Mouse (Mus musculus): ENCODE measurements around the gene Nup155. TPM values are rescaled to one million over a fixed set of nuclear protein-coding genes. Genes with fewer than 3 reads are reported as not detected.
A peak's percentile ranks its signal among the peaks of the same experiment; 100 is the strongest.
"Not testable (repeated sequence)": the region's sequence is repeated elsewhere in the genome, so short reads cannot be mapped to it uniquely, and the experiment has no call there.

Gene Nup155
- polyA plus RNA-seq, 1 experiment from 2014 or later: 7.4 TPM

GRCm38 (mm10) chr15:8098774-8099749, 10.0 kb upstream of the Nup155 start, which contains the start of gene Wdr70:
Gene Wdr70, minus strand, starts transcription at chr15:8099209.
- Histone ChIP-seq H3K36me3 (ENCODE audit: control insufficient read depth, insufficient read depth, low read length) (0 out of 2 replicates have a peak, but pooled peaks cover 3% of the 10 kb centered on the region), H3K27me3 (replicated peaks; ENCODE audit: control insufficient read depth, insufficient read depth, low read length) (no peaks in the 10 kb centered on the region), H3K9ac (ENCODE audit: low read depth, low read length) (peak within 1 kb of the TSS; percentile 85), H3K4me3 (ENCODE audit: low read length) (peak within 1 kb of the TSS; percentile 89), H3K9me3 (ENCODE audit: control insufficient read depth, low read length) (no peaks in the 10 kb centered on the region), H3K27ac (ENCODE audit: low read depth, low read length) (peak within 1 kb of the TSS; percentile 63; the same call in 1 of the 2 replicates), H3K4me2 (ENCODE audit: low read length) (peak within 1 kb of the TSS; percentile 64), H3K4me1 (ENCODE audit: control insufficient read depth, insufficient read depth, low read depth, low read length) (peaks cover 4% of the 10 kb centered on the region)
- ATAC-seq: peak; percentile 97
- WGBS: 3% methylated on average over 55 of the region's 56 CpGs

GRCm38 (mm10) chr15:8101975-8102542, 7.0 kb upstream of the Nup155 start:
- H3K4me1 ChIP-seq (ENCODE audit: control insufficient read depth, insufficient read depth, low read depth, low read length); ATAC-seq; H3K9me3 ChIP-seq (ENCODE audit: control insufficient read depth, low read length); H3K4me3 ChIP-seq (ENCODE audit: low read length); H3K27me3 ChIP-seq (replicated peaks; ENCODE audit: control insufficient read depth, insufficient read depth, low read length); H3K4me2 ChIP-seq (ENCODE audit: low read length); H3K36me3 ChIP-seq (ENCODE audit: control insufficient read depth, insufficient read depth, low read length); H3K27ac ChIP-seq (ENCODE audit: low read depth, low read length); H3K9ac ChIP-seq (ENCODE audit: low read depth, low read length): not testable (repeated sequence)
- 87% methylated on average over 13 of the region's 15 CpGs for WGBS

- peak overlapping the region; percentile 85 for H3K4me3 ChIP-seq (ENCODE audit: low read length)
- H3K27ac ChIP-seq (ENCODE audit: low read depth, low read length): peak overlapping the region; percentile 76
- H3K4me2 ChIP-seq (ENCODE audit: low read length): peak overlapping the region; percentile 59
- 65% methylated on average over 19 of the region's 19 CpGs for WGBS
- H3K9ac ChIP-seq (ENCODE audit: low read depth, low read length): peak overlapping the region; percentile 71
- no peaks in the 10 kb centered on the region for H3K27me3 ChIP-seq (replicated peaks; ENCODE audit: control insufficient read depth, insufficient read depth, low read length)
- no peaks in the 10 kb centered on the region for H3K36me3 ChIP-seq (ENCODE audit: control insufficient read depth, insufficient read depth, low read length)
- H3K4me1 ChIP-seq (ENCODE audit: control insufficient read depth, insufficient read depth, low read depth, low read length): peaks cover 20% of the 10 kb centered on the region
- no peaks in the 10 kb centered on the region for H3K9me3 ChIP-seq (ENCODE audit: control insufficient read depth, low read length)
- ATAC-seq: peak; percentile 31
Observed at GRCm38 (mm10) chr15:8108360-8108965, 610 bp upstream of the Nup155 start.

GRCm38 (mm10) chr15:8109782-8110181, 709 bp downstream of the Nup155 start:
- Histone ChIP-seq H3K4me3 (ENCODE audit: low read length) (peak overlapping the region; percentile 85), H3K36me3 (ENCODE audit: control insufficient read depth, insufficient read depth, low read length) (peaks cover 6% of the 10 kb centered on the region; the same call in 1 of the 2 replicates), H3K27me3 (replicated peaks; ENCODE audit: control insufficient read depth, insufficient read depth, low read length) (no peaks in the 10 kb centered on the region), H3K4me1 (ENCODE audit: control insufficient read depth, insufficient read depth, low read depth, low read length) (peaks cover 20% of the 10 kb centered on the region), H3K27ac (ENCODE audit: low read depth, low read length) (no peak overlapping the region), H3K9ac (ENCODE audit: low read depth, low read length) (peak overlapping the region; percentile 77), H3K4me2 (ENCODE audit: low read length) (peak overlapping the region; percentile 89), H3K9me3 (ENCODE audit: control insufficient read depth, low read length) (no peaks in the 10 kb centered on the region)
- 7% methylated on average over 8 of the region's 8 CpGs for WGBS
- no peak for ATAC-seq

GRCm38 (mm10) chr15:8129281-8129680, 20.2 kb downstream of the Nup155 start:
- no peak overlapping the region for H3K4me3 ChIP-seq (ENCODE audit: low read length)
- no peaks in the 10 kb centered on the region for H3K27me3 ChIP-seq (replicated peaks; ENCODE audit: control insufficient read depth, insufficient read depth, low read length)
- no peak overlapping the region for H3K4me2 ChIP-seq (ENCODE audit: low read length)
- no peak for ATAC-seq
- H3K9ac ChIP-seq (ENCODE audit: low read depth, low read length): no peak overlapping the region
- no peaks in the 10 kb centered on the region for H3K4me1 ChIP-seq (ENCODE audit: control insufficient read depth, insufficient read depth, low read depth, low read length)
- 79% methylated on average over 1 of the region's 1 CpGs for WGBS
- peaks cover 41% of the 10 kb centered on the region for H3K36me3 ChIP-seq (ENCODE audit: control insufficient read depth, insufficient read depth, low read length)
- no peak overlapping the region for H3K27ac ChIP-seq (ENCODE audit: low read depth, low read length)
- H3K9me3 ChIP-seq (ENCODE audit: control insufficient read depth, low read length): no peaks in the 10 kb centered on the region

GRCm38 (mm10) chr15:8131268-8131667, 22.2 kb downstream of the Nup155 start:
- H3K4me2 ChIP-seq (ENCODE audit: low read length): no peak overlapping the region
- WGBS: 96% methylated on average over 3 of the region's 3 CpGs

GRCm38 (mm10) chr15:8131761-8132160, 22.7 kb downstream of the Nup155 start:
- peaks cover 46% of the 10 kb centered on the region for H3K36me3 ChIP-seq (ENCODE audit: control insufficient read depth, insufficient read depth, low read length)

More at GRCm38 (mm10) chr15:8131268-8131667, 22.2 kb downstream of the Nup155 start:
- peaks cover 47% of the 10 kb centered on the region for H3K36me3 ChIP-seq (ENCODE audit: control insufficient read depth, insufficient read depth, low read length)
- no peak overlapping the region for H3K9ac ChIP-seq (ENCODE audit: low read depth, low read length)
- no peaks in the 10 kb centered on the region for H3K27me3 ChIP-seq (replicated peaks; ENCODE audit: control insufficient read depth, insufficient read depth, low read length)
- H3K4me1 ChIP-seq (ENCODE audit: control insufficient read depth, insufficient read depth, low read depth, low read length): no peaks in the 10 kb centered on the region
- H3K27ac ChIP-seq (ENCODE audit: low read depth, low read length): no peak overlapping the region
- H3K9me3 ChIP-seq (ENCODE audit: control insufficient read depth, low read length): no peaks in the 10 kb centered on the region
- no peak overlapping the region for H3K4me3 ChIP-seq (ENCODE audit: low read length)
- ATAC-seq: no peak

GRCm38 (mm10) chr15:8135606-8136005, 26.5 kb downstream of the Nup155 start:
- H3K9ac ChIP-seq (ENCODE audit: low read depth, low read length): no peak overlapping the region
- peaks cover 40% of the 10 kb centered on the region for H3K36me3 ChIP-seq (ENCODE audit: control insufficient read depth, insufficient read depth, low read length)
- 93% methylated on average over 5 of the region's 5 CpGs for WGBS
- no peaks in the 10 kb centered on the region for H3K4me1 ChIP-seq (ENCODE audit: control insufficient read depth, insufficient read depth, low read depth, low read length)
- no peaks in the 10 kb centered on the region for H3K9me3 ChIP-seq (ENCODE audit: control insufficient read depth, low read length)
- no peak overlapping the region for H3K4me3 ChIP-seq (ENCODE audit: low read length)
- H3K27me3 ChIP-seq (replicated peaks; ENCODE audit: control insufficient read depth, insufficient read depth, low read length): no peaks in the 10 kb centered on the region
- no peak for ATAC-seq
- H3K27ac ChIP-seq (ENCODE audit: low read depth, low read length): no peak overlapping the region
- no peak overlapping the region for H3K4me2 ChIP-seq (ENCODE audit: low read length)

More at GRCm38 (mm10) chr15:8131761-8132160, 22.7 kb downstream of the Nup155 start:
- Histone ChIP-seq H3K9me3 (ENCODE audit: control insufficient read depth, low read length) (no peaks in the 10 kb centered on the region), H3K9ac (ENCODE audit: low read depth, low read length) (no peak overlapping the region), H3K4me3 (ENCODE audit: low read length) (no peak overlapping the region), H3K4me1 (ENCODE audit: control insufficient read depth, insufficient read depth, low read depth, low read length) (no peaks in the 10 kb centered on the region), H3K4me2 (ENCODE audit: low read length) (no peak overlapping the region), H3K27me3 (replicated peaks; ENCODE audit: control insufficient read depth, insufficient read depth, low read length) (no peaks in the 10 kb centered on the region), H3K27ac (ENCODE audit: low read depth, low read length) (no peak overlapping the region)
- ATAC-seq: no peak

GRCm38 (mm10) chr15:8161841-8162240, 52.8 kb downstream of the Nup155 start:
- Histone ChIP-seq H3K4me1 (ENCODE audit: control insufficient read depth, insufficient read depth, low read depth, low read length) (no peaks in the 10 kb centered on the region), H3K27me3 (replicated peaks; ENCODE audit: control insufficient read depth, insufficient read depth, low read length) (no peaks in the 10 kb centered on the region), H3K4me2 (ENCODE audit: low read length) (no peak overlapping the region), H3K36me3 (ENCODE audit: control insufficient read depth, insufficient read depth, low read length) (peaks cover 18% of the 10 kb centered on the region), H3K4me3 (ENCODE audit: low read length) (no peak overlapping the region), H3K9ac (ENCODE audit: low read depth, low read length) (no peak overlapping the region), H3K27ac (ENCODE audit: low read depth, low read length) (no peak overlapping the region), H3K9me3 (ENCODE audit: control insufficient read depth, low read length) (no peaks in the 10 kb centered on the region)
- ATAC-seq: no peak
- WGBS: 97% methylated on average over 1 of the region's 1 CpGs

All from hindbrain, embryonic 16.5 days (tissue).